10 mouse cellular contexts compared by ENCODE assay signal in genomic region chr11:116096213-116097108, GRCm38 (mm10). TPM values are rescaled to one million over a fixed set of nuclear protein-coding genes. Genes with fewer than 3 reads are reported as not detected.
DNase-seq lines count a peak whose midpoint lies in the region; ATAC-seq and TF ChIP-seq lines count a peak whose summit lies in the region.
"Had no signal": no experiment of that assay in that cellular context is flagged by ENCODE, and none has a peak within 500 bp of the region (broad histone marks: within the 10 kb centered on the region; RNA-seq: fewer than 3 reads in every experiment).

No protein-coding gene starts in this region.

- no peak overlapping the region for H3K9ac ChIP-seq in intestine, postnatal 0 days (ENCODE audit: low read depth, low read length)
- no peak overlapping the region for H3K9ac ChIP-seq in intestine, embryonic 16.5 days (ENCODE audit: low read depth, low read length)
- H3K9ac ChIP-seq: forebrain, embryonic 13.5 days; hindbrain, embryonic 14.5 days; liver, embryonic 13.5 days had no signal

- no peak overlapping the region for H3K4me3 ChIP-seq in intestine, postnatal 0 days (ENCODE audit: low read depth, low read length)
- no peak overlapping the region for H3K4me3 ChIP-seq in intestine, embryonic 16.5 days (ENCODE audit: low read length)
- H3K4me3 ChIP-seq in cortical plate, adult 2 months (ENCODE audit: insufficient read depth, low read length), result no peak overlapping the region
- H3K4me3 ChIP-seq: forebrain, embryonic 13.5 days; liver, embryonic 13.5 days had no signal

- no peaks in the 10 kb centered on the region for H3K27me3 ChIP-seq in intestine, postnatal 0 days (replicated peaks; ENCODE audit: control insufficient read depth, insufficient read depth, low read length)
- H3K27me3 ChIP-seq in intestine, embryonic 16.5 days (replicated peaks; ENCODE audit: control insufficient read depth, insufficient read depth, low read length), result no peaks in the 10 kb centered on the region
- H3K27me3 ChIP-seq: forebrain, embryonic 13.5 days; liver, embryonic 13.5 days had no signal

- H3K4me2 ChIP-seq in intestine, postnatal 0 days (replicated peaks; ENCODE audit: low read depth), result no peak overlapping the region
- no peak overlapping the region for H3K4me2 ChIP-seq in intestine, embryonic 16.5 days (ENCODE audit: low read depth, low read length)
- H3K4me2 ChIP-seq: forebrain, embryonic 13.5 days; hindbrain, embryonic 14.5 days; liver, embryonic 13.5 days had no signal

- H3K27ac ChIP-seq in intestine, postnatal 0 days (ENCODE audit: low read depth, low read length), result 0 out of 2 replicates have a peak overlapping the region, but pooled peaks have one; percentile 11
- H3K27ac ChIP-seq in intestine, embryonic 16.5 days (ENCODE audit: low read length), result no peak overlapping the region
- no peak overlapping the region for H3K27ac ChIP-seq in cortical plate, adult 2 months (ENCODE audit: insufficient read depth, low read length)
- H3K27ac ChIP-seq: forebrain, embryonic 13.5 days; hindbrain, embryonic 14.5 days; liver, embryonic 13.5 days had no signal

- 0 out of 2 replicates have a peak, but pooled peaks cover 2% of the 10 kb centered on the region for H3K9me3 ChIP-seq in intestine, postnatal 0 days (ENCODE audit: control insufficient read depth)
- H3K9me3 ChIP-seq in intestine, embryonic 16.5 days (ENCODE audit: control insufficient read depth, low read length), result peaks cover 4% of the 10 kb centered on the region
- H3K9me3 ChIP-seq: forebrain, embryonic 13.5 days had no signal

- peak; percentile 73 for DNase-seq in thymus, postnatal 4 days
- no peak for DNase-seq in thymus, adult 18-20 months
- no peak for DNase-seq in layer of hippocampus, adult 9-10 months (ENCODE audit: low spot score)
- no peak for DNase-seq in cerebellum, adult 11-12 months
- DNase-seq: liver, embryonic 13.5 days had no signal

- TF ChIP-seq CTCF in intestine, postnatal 0 days (IDR thresholded peaks at IDR 0.05; ENCODE audit: low read depth), result peak; percentile 69
- peak; percentile 30; the same call in 1 of the 2 replicates for TF ChIP-seq CTCF in cortical plate, adult 2 months (IDR thresholded peaks at IDR 0.05; ENCODE audit: extremely low read depth, insufficient read depth, low read length)

- peaks cover 17% of the 10 kb centered on the region for H3K4me1 ChIP-seq in intestine, postnatal 0 days (replicated peaks; ENCODE audit: control insufficient read depth, insufficient read depth, low read length)
- peaks cover 24% of the 10 kb centered on the region for H3K4me1 ChIP-seq in intestine, embryonic 16.5 days (ENCODE audit: control insufficient read depth, insufficient read depth, low read length)
- H3K4me1 ChIP-seq in cortical plate, adult 2 months (ENCODE audit: control insufficient read depth, insufficient read depth, low read length), result no peaks in the 10 kb centered on the region
- H3K4me1 ChIP-seq: forebrain, embryonic 13.5 days had no signal

- ATAC-seq in intestine, postnatal 0 days, result no peak
- ATAC-seq in intestine, embryonic 16.5 days, result no peak
- ATAC-seq: forebrain, embryonic 13.5 days had no signal

- 86% methylated on average over 5 of the region's 5 CpGs for WGBS in intestine, postnatal 0 days
- WGBS in intestine, embryonic 16.5 days, result 85% methylated on average over 5 of the region's 5 CpGs

- no peaks in the 10 kb centered on the region for H3K36me3 ChIP-seq in intestine, postnatal 0 days (ENCODE audit: control insufficient read depth, insufficient read depth)
- H3K36me3 ChIP-seq in intestine, embryonic 16.5 days (ENCODE audit: control insufficient read depth, insufficient read depth, low read length), result no peaks in the 10 kb centered on the region
- H3K36me3 ChIP-seq: liver, embryonic 13.5 days had no signal

- no peak for TF ChIP-seq POLR2A in cortical plate, adult 2 months (IDR thresholded peaks at IDR 0.05; ENCODE audit: extremely low read depth, insufficient read depth, low read length)

RNA-seq across cellular contexts. Expression of gene Wbp2, which starts 9.7 kb away (rescaled TPM):
- polyA plus RNA-seq in intestine, postnatal 0 days (2015; fragmentation: Nextera tagmentation; extraction: Ambion mirVana), result 179 and 201 TPM in 2 replicates
- 135 and 160 TPM in 2 replicates for polyA plus RNA-seq in intestine, embryonic 16.5 days (2015; fragmentation: Nextera tagmentation; extraction: Ambion mirVana)
- 438 and 447 TPM in 2 replicates for polyA plus RNA-seq in cortical plate, adult 2 months (2012; rRNA removed)

RNA-seq across cellular contexts. Expression of gene Unc13d, which starts 18.7 kb away (rescaled TPM):
- 1.1 and 1.2 TPM in 2 replicates for polyA plus RNA-seq in intestine, postnatal 0 days (2015; fragmentation: Nextera tagmentation; extraction: Ambion mirVana)
- polyA plus RNA-seq in intestine, embryonic 16.5 days (2015; fragmentation: Nextera tagmentation; extraction: Ambion mirVana), result 6.4 and 7.5 TPM in 2 replicates
- 0.96 and 1.3 TPM in 2 replicates for polyA plus RNA-seq in cortical plate, adult 2 months (2012; rRNA removed)

RNA-seq across cellular contexts. Expression of gene Trim47, which starts 30.5 kb away (rescaled TPM):
- polyA plus RNA-seq in intestine, postnatal 0 days (2015; fragmentation: Nextera tagmentation; extraction: Ambion mirVana), result 15.7 and 16.1 TPM in 2 replicates
- 13.9 and 14.7 TPM in 2 replicates for polyA plus RNA-seq in intestine, embryonic 16.5 days (2015; fragmentation: Nextera tagmentation; extraction: Ambion mirVana)
- 5.5 and 6.2 TPM in 2 replicates for polyA plus RNA-seq in cortical plate, adult 2 months (2012; rRNA removed)

RNA-seq across cellular contexts. Expression of gene Trim65, which starts 34.5 kb away (rescaled TPM):
- polyA plus RNA-seq in intestine, postnatal 0 days (2015; fragmentation: Nextera tagmentation; extraction: Ambion mirVana), result 3.1 and 3.3 TPM in 2 replicates
- polyA plus RNA-seq in intestine, embryonic 16.5 days (2015; fragmentation: Nextera tagmentation; extraction: Ambion mirVana), result 7.7 and 9.3 TPM in 2 replicates
- polyA plus RNA-seq in cortical plate, adult 2 months (2012; rRNA removed), result 5.3 and 5.7 TPM in 2 replicates

RNA-seq across cellular contexts. Expression of gene Mrpl38, which starts 42.2 kb away (rescaled TPM):
- polyA plus RNA-seq in intestine, postnatal 0 days (2015; fragmentation: Nextera tagmentation; extraction: Ambion mirVana), result 35.6 and 38.5 TPM in 2 replicates
- polyA plus RNA-seq in intestine, embryonic 16.5 days (2015; fragmentation: Nextera tagmentation; extraction: Ambion mirVana), result 104 and 110 TPM in 2 replicates
- 34.6 and 34.7 TPM in 2 replicates for polyA plus RNA-seq in cortical plate, adult 2 months (2012; rRNA removed)
